Mouse (Mus musculus) embryonic facial prominence, embryonic 10.5 days (tissue): Measurements from ENCODE around the gene Igbp1. TPM values are rescaled to one million over a fixed set of nuclear protein-coding genes. Genes with fewer than 3 reads are reported as not detected.

Experiments used
- DNase-seq: peaks from one replicate; pipeline ENCODE4 v3.0.0-alpha.2; 2017; ENCODE audit warnings: low spot score
- H3K27ac ChIP-seq: fragments of 300-500 bp; sonication (generic); replicated peaks from 2 replicates; pipeline ENCODE4 v1.5.1; 2016; ENCODE audit warnings: mild to moderate bottlenecking
- H3K27me3 ChIP-seq: fragments of 300-500 bp; sonication (generic); replicated peaks from 2 replicates; pipeline ENCODE4 v1.6.1; 2016; ENCODE audit warnings: low read depth, mild to moderate bottlenecking; ENCODE audit not compliant: poor library complexity, severe bottlenecking
- H3K36me3 ChIP-seq: fragments of 300-500 bp; sonication (generic); replicated peaks from 2 replicates; pipeline ENCODE4 v1.6.1; 2016; ENCODE audit warnings: mild to moderate bottlenecking, moderate library complexity
- H3K4me1 ChIP-seq: fragments of 300-500 bp; sonication (generic); 2 replicates; pipeline ENCODE4 v1.6.1; 2016
- H3K4me3 ChIP-seq: fragments of 300-500 bp; sonication (generic); 2 replicates; pipeline ENCODE4 v1.5.1; 2016; ENCODE audit warnings: mild to moderate bottlenecking, moderate library complexity
- H3K9me3 ChIP-seq: fragments of 300-500 bp; sonication (generic); 2 replicates; pipeline ENCODE4 v1.6.1; 2016; ENCODE audit warnings: mild to moderate bottlenecking
- WGBS: fragments of 180-500 bp; shearing (Covaris S2); methylation state at CpG from one replicate; pipeline ENCODE4 v1.1.7; 2016; 5-methylcytosine and 5-hydroxymethylcytosine counted together
- polyA plus RNA-seq: library from polyadenylated mRNA; unstranded; fragments of >200 nt; fragmentation: Nextera tagmentation; extraction: Ambion mirVana; gene quantifications from 2 replicates; pipeline ENCODE4 v1.2.1, GENCODE M21; 2016

Gene Igbp1
- polyA plus RNA-seq, 1 experiment from 2014 or later, result 43.0 TPM

DNA sequence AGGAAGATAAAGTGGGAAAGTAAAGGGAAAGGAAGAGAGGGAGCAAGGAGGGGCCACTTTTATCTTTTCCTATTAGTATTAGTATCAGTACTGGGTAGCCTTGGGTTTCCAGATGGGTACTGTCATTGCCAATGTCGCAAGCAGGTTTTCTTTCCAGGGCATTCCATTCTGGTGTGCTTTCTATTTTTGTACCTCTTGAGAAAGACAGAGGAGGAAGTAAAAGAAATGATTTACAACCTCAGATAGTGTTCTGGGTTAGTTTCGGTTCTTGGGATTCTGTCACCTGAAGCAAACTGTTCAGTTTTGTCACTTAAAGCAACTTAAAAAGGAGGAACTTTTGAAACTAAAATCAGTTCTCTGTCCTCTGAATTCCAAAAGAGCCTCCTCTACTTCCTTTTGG lies 24.4 kb downstream of the Igbp1 start:
- H3K9me3 ChIP-seq, result no peaks in the 10 kb centered on the region
- no peaks in the 10 kb centered on the region for H3K4me1 ChIP-seq
- DNase-seq, result no peak
- H3K27me3 ChIP-seq, result peaks cover 82% of the 10 kb centered on the region
- H3K27ac ChIP-seq, result no peak overlapping the region
- no peak overlapping the region for H3K4me3 ChIP-seq
- peaks cover 34% of the 10 kb centered on the region for H3K36me3 ChIP-seq
- 96% methylated on average over 2 of the region's 2 CpGs for WGBS

DNA sequence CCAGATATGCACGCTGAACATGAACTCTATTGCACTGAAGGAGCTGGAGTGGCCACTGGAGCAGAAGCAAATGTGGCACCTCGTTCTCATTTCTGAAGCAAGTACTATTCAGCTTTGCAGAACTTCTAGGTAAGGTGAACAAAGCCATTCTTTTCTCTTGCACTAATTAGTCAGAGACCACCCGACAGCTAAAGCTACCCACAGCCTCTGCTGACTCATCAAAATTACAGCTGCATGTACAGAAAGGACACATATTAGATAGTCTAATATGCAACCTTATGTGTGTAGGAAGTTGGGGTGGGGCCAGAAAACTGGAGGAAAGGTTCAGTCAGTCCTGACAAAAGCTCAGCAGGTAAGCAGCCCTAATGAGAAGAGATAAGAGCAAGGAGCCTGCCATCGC lies 30.4 kb downstream of the Igbp1 start, which contains the start of gene Dgat2l6:
Gene Dgat2l6, plus strand, starts transcription at position 368 of the 400 bp plus-strand sequence.
- no peak within 1 kb of the TSS for H3K27ac ChIP-seq
- H3K27me3 ChIP-seq, result peaks cover 78% of the 10 kb centered on the region
- no peaks in the 10 kb centered on the region for H3K9me3 ChIP-seq
- 87% methylated on average over 4 of the region's 4 CpGs for WGBS
- no peaks in the 10 kb centered on the region for H3K36me3 ChIP-seq
- DNase-seq, result no peak
- H3K4me3 ChIP-seq, result no peak within 1 kb of the TSS
- H3K4me1 ChIP-seq, result no peaks in the 10 kb centered on the region

DNA sequence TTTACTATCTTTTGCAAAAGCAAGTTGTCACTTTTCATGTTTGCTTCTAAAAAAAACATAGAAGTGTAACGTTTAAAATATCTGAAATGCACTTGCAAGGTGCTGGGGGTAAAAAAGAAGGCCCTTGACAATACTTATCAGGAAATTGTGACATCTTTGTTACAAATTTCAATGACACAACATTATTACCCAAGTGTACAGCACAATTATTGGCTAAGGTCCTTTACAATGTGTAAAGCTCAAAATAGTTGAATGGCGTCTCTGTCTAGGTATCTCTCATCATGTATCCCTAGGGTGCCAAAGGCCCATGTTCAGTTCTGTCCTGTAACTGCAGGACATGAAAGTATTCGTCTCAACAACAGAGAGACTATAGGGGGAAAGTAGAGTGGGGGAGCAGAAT lies 61.9 kb downstream of the Igbp1 start:
- H3K4me1 ChIP-seq, result no peaks in the 10 kb centered on the region
- 87% methylated on average over 3 of the region's 3 CpGs for WGBS
- H3K36me3 ChIP-seq, result no peaks in the 10 kb centered on the region
- no peak for DNase-seq
- peaks cover 39% of the 10 kb centered on the region for H3K27me3 ChIP-seq
- H3K4me3 ChIP-seq, result no peak overlapping the region
- H3K9me3 ChIP-seq, result no peaks in the 10 kb centered on the region
- H3K27ac ChIP-seq, result no peak overlapping the region

DNA sequence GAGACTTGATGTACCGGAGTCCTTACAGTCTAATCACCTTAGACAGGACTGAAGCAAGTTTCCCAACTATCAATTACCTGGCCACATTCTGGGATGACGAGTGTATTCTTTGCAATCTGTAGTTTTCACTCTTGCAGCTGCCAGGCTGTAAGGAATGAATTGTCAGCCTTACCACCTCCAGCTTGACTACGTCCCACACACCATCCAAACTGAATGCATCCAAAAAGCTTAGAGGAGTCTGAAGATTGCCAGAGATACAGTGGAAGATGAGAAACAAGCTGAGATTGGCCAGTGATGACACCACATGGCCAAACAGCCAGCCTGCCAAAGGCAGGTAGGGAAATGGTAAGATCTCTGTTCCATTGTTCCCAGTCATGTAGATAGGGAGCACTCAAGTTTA lies 71.6 kb downstream of the Igbp1 start:
- Histone ChIP-seq H3K36me3 (no peaks in the 10 kb centered on the region), H3K4me3 (no peak overlapping the region), H3K4me1 (no peaks in the 10 kb centered on the region), H3K27ac (no peak overlapping the region), H3K27me3 (peaks cover 38% of the 10 kb centered on the region), H3K9me3 (no peaks in the 10 kb centered on the region)
- WGBS, result 83% methylated on average over 3 of the region's 3 CpGs
- DNase-seq, result no peak

Other genes starting within 250 kb of the Igbp1 start
- gene Otud6a, start 65.3 kb upstream of the Igbp1 start, polyA plus RNA-seq, result not detected in 2 replicates
- gene Awat2, start 51.6 kb upstream of the Igbp1 start, polyA plus RNA-seq, result 0.70 and 0.71 TPM in 2 replicates
- gene Dgat2l6, start 30.5 kb downstream of the Igbp1 start, polyA plus RNA-seq, result not detected in 2 replicates
- not detected in 2 replicates for gene Awat1, start 78.0 kb downstream of the Igbp1 start, polyA plus RNA-seq
- not detected in 2 replicates for gene P2ry4, start 100.6 kb downstream of the Igbp1 start, polyA plus RNA-seq
- not detected in 2 replicates for gene Arr3, start 111.2 kb downstream of the Igbp1 start, polyA plus RNA-seq
- 37.0 and 40.2 TPM in 2 replicates for gene Kif4, start 131.4 kb downstream of the Igbp1 start, polyA plus RNA-seq
- gene Pdzd11, start 132.3 kb downstream of the Igbp1 start, polyA plus RNA-seq, result 114 and 117 TPM in 2 replicates
- 2.7 and 3.1 TPM in 2 replicates for gene Gdpd2, start 235.6 kb downstream of the Igbp1 start, polyA plus RNA-seq